13 mouse cellular contexts compared by ENCODE assay signal in the genomic region with DNA sequence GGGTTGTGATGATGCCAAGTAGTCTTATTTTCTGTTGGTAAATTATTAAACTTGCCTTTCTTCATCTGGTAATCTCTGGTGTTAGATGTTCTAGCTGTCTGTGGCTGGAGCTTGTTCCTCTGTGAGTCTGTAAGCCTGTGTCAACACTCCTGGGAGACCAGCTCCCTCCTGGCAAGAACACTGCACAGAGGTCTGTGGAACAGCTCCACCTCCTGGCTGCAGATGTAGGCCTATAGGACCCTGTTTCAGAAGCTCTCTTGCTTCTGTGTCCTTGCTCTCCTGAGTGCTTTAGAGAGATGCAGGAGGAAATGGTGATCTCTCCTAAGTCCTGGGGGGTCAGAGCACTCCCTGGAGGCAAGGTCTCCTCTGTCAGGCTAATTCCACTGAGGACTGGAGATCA.
DNase-seq lines count a peak whose midpoint lies in the region; ATAC-seq lines count a peak whose summit lies in the region.
"Had no signal": no experiment of that assay in that cellular context is flagged by ENCODE, and none has a peak within 500 bp of the region (broad histone marks: within the 10 kb centered on the region; RNA-seq: fewer than 3 reads in every experiment).

No protein-coding gene starts in this region.

- H3K9me3 ChIP-seq in hindbrain, embryonic 11.5 days (ENCODE audit: control insufficient read depth, low read length), result no peaks in the 10 kb centered on the region
- H3K9me3 ChIP-seq in hindbrain, embryonic 13.5 days, result no peaks in the 10 kb centered on the region
- H3K9me3 ChIP-seq in neural tube, embryonic 11.5 days (ENCODE audit: control insufficient read depth, low read length), result no peaks in the 10 kb centered on the region
- H3K9me3 ChIP-seq: embryonic facial prominence, embryonic 13.5 days; neural tube, embryonic 13.5 days had no signal

- H3K4me1 ChIP-seq in hindbrain, embryonic 11.5 days (replicated peaks; ENCODE audit: control insufficient read depth, insufficient read depth, low read length), result no peaks in the 10 kb centered on the region
- no peaks in the 10 kb centered on the region for H3K4me1 ChIP-seq in hindbrain, embryonic 13.5 days (replicated peaks)
- no peaks in the 10 kb centered on the region for H3K4me1 ChIP-seq in neural tube, embryonic 11.5 days (ENCODE audit: control insufficient read depth, insufficient read depth, low read length)
- H3K4me1 ChIP-seq: embryonic facial prominence, embryonic 13.5 days; neural tube, embryonic 13.5 days had no signal

- H3K9ac ChIP-seq in hindbrain, embryonic 11.5 days (ENCODE audit: low read depth, low read length), result no peak overlapping the region
- H3K9ac ChIP-seq in hindbrain, embryonic 13.5 days, result no peak overlapping the region
- no peak overlapping the region for H3K9ac ChIP-seq in neural tube, embryonic 11.5 days (ENCODE audit: low read length)
- H3K9ac ChIP-seq: embryonic facial prominence, embryonic 13.5 days; neural tube, embryonic 13.5 days had no signal

- no peak overlapping the region for H3K4me3 ChIP-seq in hindbrain, embryonic 11.5 days (ENCODE audit: low read depth, low read length)
- H3K4me3 ChIP-seq in hindbrain, embryonic 13.5 days, result no peak overlapping the region
- no peak overlapping the region for H3K4me3 ChIP-seq in neural tube, embryonic 11.5 days (ENCODE audit: low read depth, low read length)
- H3K4me3 ChIP-seq: embryonic facial prominence, embryonic 13.5 days; neural tube, embryonic 13.5 days had no signal

- no peak for ATAC-seq in hindbrain, embryonic 11.5 days (ENCODE audit: low FRiP score)
- no peak for ATAC-seq in hindbrain, embryonic 13.5 days (ENCODE audit: low FRiP score)
- ATAC-seq in neural tube, embryonic 11.5 days (ENCODE audit: insufficient read depth, low FRiP score, low TSS enrichment), result no peak
- ATAC-seq: lung, postnatal 0 days had no signal

- H3K27ac ChIP-seq in hindbrain, embryonic 11.5 days (ENCODE audit: low read depth, low read length), result no peak overlapping the region
- H3K27ac ChIP-seq in hindbrain, embryonic 13.5 days, result no peak overlapping the region
- H3K27ac ChIP-seq in neural tube, embryonic 11.5 days (ENCODE audit: low read depth, low read length), result no peak overlapping the region
- H3K27ac ChIP-seq: embryonic facial prominence, embryonic 13.5 days; neural tube, embryonic 13.5 days had no signal

- H3K27me3 ChIP-seq in hindbrain, embryonic 11.5 days (ENCODE audit: control insufficient read depth, insufficient read depth, low read length), result no peaks in the 10 kb centered on the region
- H3K27me3 ChIP-seq in hindbrain, embryonic 13.5 days, result no peaks in the 10 kb centered on the region
- H3K27me3 ChIP-seq in neural tube, embryonic 11.5 days (ENCODE audit: control insufficient read depth, insufficient read depth, low read length), result no peaks in the 10 kb centered on the region
- H3K27me3 ChIP-seq: embryonic facial prominence, embryonic 13.5 days; neural tube, embryonic 13.5 days had no signal

- no peak overlapping the region for H3K4me2 ChIP-seq in hindbrain, embryonic 11.5 days (replicated peaks; ENCODE audit: low read depth, low read length)
- no peak overlapping the region for H3K4me2 ChIP-seq in hindbrain, embryonic 13.5 days
- H3K4me2 ChIP-seq in neural tube, embryonic 11.5 days (ENCODE audit: low read depth), result no peak overlapping the region
- H3K4me2 ChIP-seq: embryonic facial prominence, embryonic 13.5 days; neural tube, embryonic 13.5 days had no signal

- peak; percentile 23 for DNase-seq in hindbrain, embryonic 11.5 days (ENCODE audit: low spot score)
- peak; percentile 28 for DNase-seq in neural tube, embryonic 11.5 days (ENCODE audit: low spot score)
- no peak for DNase-seq in neural tube, embryonic 10.5 days (ENCODE audit: extremely low spot score, low spot score)
- peak; percentile 33 for DNase-seq in embryo, embryonic 11 days
- DNase-seq in retina, postnatal 1 day, result peak; percentile 1
- DNase-seq in thymus, postnatal 0 days (ENCODE audit: low spot score), result no peak
- no peak for DNase-seq in thymus, postnatal 14 days
- DNase-seq: thymus, postnatal 4 days had no signal

- no peaks in the 10 kb centered on the region for H3K36me3 ChIP-seq in hindbrain, embryonic 11.5 days (ENCODE audit: control insufficient read depth, insufficient read depth, low read length)
- H3K36me3 ChIP-seq in hindbrain, embryonic 13.5 days, result no peaks in the 10 kb centered on the region
- H3K36me3 ChIP-seq in neural tube, embryonic 11.5 days (ENCODE audit: control insufficient read depth, insufficient read depth, low read length), result no peaks in the 10 kb centered on the region
- H3K36me3 ChIP-seq: embryonic facial prominence, embryonic 13.5 days; G1E; neural tube, embryonic 13.5 days had no signal

Comparison
In these comparisons a context has a peak if more than half of its experiments do, and no peak if none do; other contexts are left out.
1. DNase-seq: peak in hindbrain, embryonic 11.5 days (single experiment), neural tube, embryonic 11.5 days (single experiment), embryo, embryonic 11 days (single experiment) and retina, postnatal 1 day (single experiment); none in neural tube, embryonic 10.5 days (single experiment), thymus, postnatal 0 days (single experiment) and thymus, postnatal 14 days (single experiment).